Mouse (Mus musculus): ENCODE data around the gene Tmem114.

DNA sequence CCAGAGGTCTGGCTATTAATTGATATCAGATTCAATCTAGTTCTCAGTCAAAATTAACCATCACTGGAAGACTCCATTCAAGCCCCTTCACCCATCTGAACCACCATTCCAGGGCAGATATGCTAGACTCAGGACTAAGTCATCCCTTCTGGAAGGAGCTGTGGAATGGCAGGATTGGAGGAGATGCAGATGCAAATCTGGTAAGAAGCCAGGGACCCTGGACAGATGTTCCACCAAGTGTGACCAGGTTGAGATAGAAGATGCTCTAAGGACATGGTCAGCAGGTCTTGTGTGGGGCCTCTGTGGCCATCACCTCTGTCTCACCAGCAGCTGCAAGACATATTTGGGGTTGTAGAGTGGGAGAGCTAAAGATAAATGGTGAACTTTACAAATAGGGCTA lies 30.0 kb downstream of the Tmem114 start:
- TF ChIP-seq CTCF (IDR thresholded peaks at IDR 0.05; ENCODE audit: low read depth) (no peak), EP300 (optimal IDR thresholded peaks at IDR 0.05) (no peak)

Measured in stomach, postnatal 0 days (tissue).